Mouse (Mus musculus): ENCODE data around the gene Csnk1d. TPM values are rescaled to one million over a fixed set of nuclear protein-coding genes. Genes with fewer than 3 reads are reported as not detected.

The Csnk1d gene
- polyA plus RNA-seq, 1 experiment from 2014 or later, result 150 TPM

GRCm38 (mm10) chr11:120948861-120949851 lies 42.0 kb downstream of the Csnk1d start:
- Histone ChIP-seq H3K4me1 (peaks cover 43% of the 10 kb centered on the region), H3K4me3 (replicated peaks) (peak overlapping the region; percentile 46), H3K4me2 (peak overlapping the region; percentile 59), H3K9ac (peak overlapping the region; percentile 59), H3K9me3 (no peaks in the 10 kb centered on the region), H3K27me3 (peaks cover 37% of the 10 kb centered on the region), H3K27ac (no peak overlapping the region), H3K36me3 (replicated peaks) (0 out of 2 replicates have a peak, but pooled peaks cover 3% of the 10 kb centered on the region)
- 0 out of 2 replicates have a peak, but pooled peaks have one; percentile 30 for ATAC-seq (ENCODE audit: low FRiP score)
- WGBS, result 1% methylated on average over 70 of the region's 75 CpGs

GRCm38 (mm10) chr11:120948328-120948727 lies 42.8 kb downstream of the Csnk1d start, which contains the start of gene Slc16a3:
Gene Slc16a3, plus strand, starts transcription at chr11:120948480.
- Histone ChIP-seq H3K4me3 (replicated peaks) (peak within 1 kb of the TSS; percentile 46), H3K27me3 (peaks cover 37% of the 10 kb centered on the region), H3K9ac (peak within 1 kb of the TSS; percentile 59), H3K9me3 (no peaks in the 10 kb centered on the region), H3K4me2 (peak within 1 kb of the TSS; percentile 59), H3K4me1 (peaks cover 43% of the 10 kb centered on the region), H3K36me3 (replicated peaks) (no peaks in the 10 kb centered on the region), H3K27ac (no peak within 1 kb of the TSS)
- 42% methylated on average over 12 of the region's 12 CpGs for WGBS
- ATAC-seq (ENCODE audit: low FRiP score), result no peak

GRCm38 (mm10) chr11:120945926-120946325 lies 45.2 kb downstream of the Csnk1d start:
- H3K4me3 ChIP-seq (replicated peaks), result no peak overlapping the region
- no peaks in the 10 kb centered on the region for H3K36me3 ChIP-seq (replicated peaks)
- no peak overlapping the region for H3K27ac ChIP-seq
- no peak for ATAC-seq (ENCODE audit: low FRiP score)
- H3K27me3 ChIP-seq, result peaks cover 37% of the 10 kb centered on the region
- H3K4me2 ChIP-seq, result no peak overlapping the region
- no peak overlapping the region for H3K9ac ChIP-seq
- peaks cover 26% of the 10 kb centered on the region for H3K4me1 ChIP-seq
- no peaks in the 10 kb centered on the region for H3K9me3 ChIP-seq
- 88% methylated on average over 5 of the region's 5 CpGs for WGBS

- H3K9ac ChIP-seq, result no peak overlapping the region
- no peak overlapping the region for H3K27ac ChIP-seq
- 89% methylated on average over 7 of the region's 7 CpGs for WGBS
- H3K4me3 ChIP-seq (replicated peaks), result no peak overlapping the region
- H3K9me3 ChIP-seq, result no peaks in the 10 kb centered on the region
- ATAC-seq (ENCODE audit: low FRiP score), result no peak
- no peak overlapping the region for H3K4me2 ChIP-seq
- no peaks in the 10 kb centered on the region for H3K36me3 ChIP-seq (replicated peaks)
- H3K27me3 ChIP-seq, result peaks cover 33% of the 10 kb centered on the region
- peaks cover 19% of the 10 kb centered on the region for H3K4me1 ChIP-seq
Observed at GRCm38 (mm10) chr11:120945266-120945665, 45.9 kb downstream of the Csnk1d start.

- no peak overlapping the region for H3K9ac ChIP-seq
- ATAC-seq (ENCODE audit: low FRiP score), result no peak
- no peak overlapping the region for H3K4me3 ChIP-seq (replicated peaks)
- H3K36me3 ChIP-seq (replicated peaks), result no peaks in the 10 kb centered on the region
- no peaks in the 10 kb centered on the region for H3K4me1 ChIP-seq
- H3K27me3 ChIP-seq, result no peaks in the 10 kb centered on the region
- H3K27ac ChIP-seq, result no peak overlapping the region
- H3K9me3 ChIP-seq, result no peaks in the 10 kb centered on the region
- H3K4me2 ChIP-seq, result no peak overlapping the region
- WGBS, result 91% methylated on average over 6 of the region's 6 CpGs
Observed at GRCm38 (mm10) chr11:120940959-120941358, 50.2 kb downstream of the Csnk1d start.

- Histone ChIP-seq H3K36me3 (replicated peaks) (no peaks in the 10 kb centered on the region), H3K4me3 (replicated peaks) (no peak overlapping the region), H3K4me1 (no peaks in the 10 kb centered on the region), H3K4me2 (no peak overlapping the region), H3K27me3 (no peaks in the 10 kb centered on the region), H3K9ac (no peak overlapping the region), H3K9me3 (no peaks in the 10 kb centered on the region), H3K27ac (no peak overlapping the region)
- no peak for ATAC-seq (ENCODE audit: low FRiP score)
- WGBS, result 77% methylated on average over 6 of the region's 6 CpGs
Observed at GRCm38 (mm10) chr11:120939712-120940341, 51.3 kb downstream of the Csnk1d start.

- H3K4me3 ChIP-seq (replicated peaks), result no peak overlapping the region
- H3K36me3 ChIP-seq (replicated peaks), result no peaks in the 10 kb centered on the region
- no peak for ATAC-seq (ENCODE audit: low FRiP score)
- no peaks in the 10 kb centered on the region for H3K9me3 ChIP-seq
- 44% methylated on average over 4 of the region's 4 CpGs for WGBS
- no peak overlapping the region for H3K4me2 ChIP-seq
- H3K27me3 ChIP-seq, result no peaks in the 10 kb centered on the region
- H3K27ac ChIP-seq, result no peak overlapping the region
- H3K4me1 ChIP-seq, result no peaks in the 10 kb centered on the region
- no peak overlapping the region for H3K9ac ChIP-seq
Observed at GRCm38 (mm10) chr11:120938795-120939194, 52.3 kb downstream of the Csnk1d start.

GRCm38 (mm10) chr11:120937976-120938375 lies 53.2 kb downstream of the Csnk1d start:
- 90% methylated on average over 1 of the region's 1 CpGs for WGBS
- no peak overlapping the region for H3K4me2 ChIP-seq
- ATAC-seq (ENCODE audit: low FRiP score), result no peak
- no peak overlapping the region for H3K9ac ChIP-seq
- H3K27ac ChIP-seq, result no peak overlapping the region
- H3K36me3 ChIP-seq (replicated peaks), result no peaks in the 10 kb centered on the region
- H3K9me3 ChIP-seq, result no peaks in the 10 kb centered on the region
- peaks cover 2% of the 10 kb centered on the region for H3K4me1 ChIP-seq
- H3K27me3 ChIP-seq, result no peaks in the 10 kb centered on the region
- no peak overlapping the region for H3K4me3 ChIP-seq (replicated peaks)

GRCm38 (mm10) chr11:120932564-120933398 lies 58.3 kb downstream of the Csnk1d start, which contains the start of gene Ccdc57:
Gene Ccdc57, minus strand, starts transcription at chr11:120932872.
- no peaks in the 10 kb centered on the region for H3K9me3 ChIP-seq
- peaks cover 8% of the 10 kb centered on the region for H3K4me1 ChIP-seq
- H3K4me3 ChIP-seq (replicated peaks), result peak within 1 kb of the TSS; percentile 51
- H3K9ac ChIP-seq, result peak within 1 kb of the TSS; percentile 71
- WGBS, result 10% methylated on average over 44 of the region's 44 CpGs
- no peaks in the 10 kb centered on the region for H3K36me3 ChIP-seq (replicated peaks)
- H3K27ac ChIP-seq, result no peak within 1 kb of the TSS
- H3K27me3 ChIP-seq, result no peaks in the 10 kb centered on the region
- peak within 1 kb of the TSS; percentile 75 for H3K4me2 ChIP-seq
- ATAC-seq (ENCODE audit: low FRiP score), result peak; percentile 92

GRCm38 (mm10) chr11:120931479-120931878 lies 59.7 kb downstream of the Csnk1d start:
- Histone ChIP-seq H3K9me3 (no peaks in the 10 kb centered on the region), H3K27me3 (no peaks in the 10 kb centered on the region), H3K4me1 (peaks cover 8% of the 10 kb centered on the region), H3K9ac (no peak overlapping the region), H3K4me3 (replicated peaks) (no peak overlapping the region), H3K27ac (no peak overlapping the region), H3K36me3 (replicated peaks) (peaks cover under 1% of the 10 kb centered on the region; the same call in 1 of the 2 replicates), H3K4me2 (no peak overlapping the region)
- 86% methylated on average over 4 of the region's 4 CpGs for WGBS
- ATAC-seq (ENCODE audit: low FRiP score), result no peak

GRCm38 (mm10) chr11:120928468-120928867 lies 62.7 kb downstream of the Csnk1d start:
- H3K4me3 ChIP-seq (replicated peaks), result no peak overlapping the region

GRCm38 (mm10) chr11:120922528-120922927 lies 68.6 kb downstream of the Csnk1d start:
- Histone ChIP-seq H3K27ac (no peak overlapping the region), H3K27me3 (no peaks in the 10 kb centered on the region), H3K9me3 (no peaks in the 10 kb centered on the region), H3K4me1 (no peaks in the 10 kb centered on the region), H3K4me2 (no peak overlapping the region), H3K36me3 (replicated peaks) (peaks cover 60% of the 10 kb centered on the region), H3K4me3 (replicated peaks) (no peak overlapping the region), H3K9ac (no peak overlapping the region)
- ATAC-seq (ENCODE audit: low FRiP score), result no peak
- WGBS, result 96% methylated on average over 3 of the region's 3 CpGs

More at GRCm38 (mm10) chr11:120928468-120928867, 62.7 kb downstream of the Csnk1d start:
- Histone ChIP-seq H3K9me3 (no peaks in the 10 kb centered on the region), H3K4me2 (no peak overlapping the region), H3K27me3 (no peaks in the 10 kb centered on the region), H3K4me1 (peaks cover 8% of the 10 kb centered on the region), H3K9ac (no peak overlapping the region), H3K27ac (no peak overlapping the region), H3K36me3 (replicated peaks) (peaks cover 20% of the 10 kb centered on the region)
- 92% methylated on average over 4 of the region's 4 CpGs for WGBS
- no peak for ATAC-seq (ENCODE audit: low FRiP score)

Data from forebrain, embryonic 12.5 days (tissue).